In genomic region chr9:49905703-49906102, GRCm38 (mm10) we compare ENCODE assay signal across 12 mouse cellular contexts.
"Had no signal": no experiment of that assay in that cellular context is flagged by ENCODE, and none has a peak within 500 bp of the region (broad histone marks: within the 10 kb centered on the region; RNA-seq: fewer than 3 reads in every experiment).

No protein-coding gene starts in this region.

- ATAC-seq: liver, embryonic 12.5 days; midbrain, embryonic 16.5 days had no signal

- DNase-seq: kidney, postnatal 36 days; layer of hippocampus, adult 9-11 months; layer of hippocampus, postnatal 36 days; lung, postnatal 14 days; right cerebral cortex, postnatal 14 days; thymus, postnatal 4 days had no signal

- H3K27me3 ChIP-seq: limb, embryonic 15.5 days; liver, embryonic 12.5 days; lung, embryonic 15.5 days; midbrain, embryonic 12.5 days had no signal

- H3K4me1 ChIP-seq: limb, embryonic 15.5 days; liver, embryonic 12.5 days; lung, embryonic 15.5 days had no signal

- H3K4me2 ChIP-seq: limb, embryonic 15.5 days; liver, embryonic 12.5 days; lung, embryonic 15.5 days; midbrain, embryonic 12.5 days had no signal

- H3K36me3 ChIP-seq: limb, embryonic 15.5 days; liver, embryonic 12.5 days; lung, embryonic 15.5 days; midbrain, embryonic 12.5 days had no signal

- H3K9me3 ChIP-seq: limb, embryonic 15.5 days; liver, embryonic 12.5 days; lung, embryonic 15.5 days; midbrain, embryonic 12.5 days had no signal

- H3K27ac ChIP-seq: kidney, postnatal 0 days; limb, embryonic 15.5 days; liver, embryonic 12.5 days; lung, embryonic 15.5 days; midbrain, embryonic 12.5 days had no signal

- H3K4me3 ChIP-seq: limb, embryonic 15.5 days; liver, embryonic 12.5 days; lung, embryonic 15.5 days; midbrain, embryonic 12.5 days had no signal

- H3K9ac ChIP-seq: limb, embryonic 15.5 days; liver, embryonic 12.5 days; lung, embryonic 15.5 days; midbrain, embryonic 12.5 days had no signal
